Mouse (Mus musculus) stomach, embryonic 14.5 days (tissue): ENCODE measurements around the gene Tbc1d16. TPM values are rescaled to one million over a fixed set of nuclear protein-coding genes. Genes with fewer than 3 reads are reported as not detected.

ENCODE experiments used
- ATAC-seq: fragments of 200-750 bp; cut with Nextera tagmentation; 2 replicates; pipeline ENCODE4 v1.8.0; 2017; ENCODE audit warnings: low read depth, moderate TSS enrichment; ENCODE audit not compliant: insufficient number of reproducible peaks, insufficient read depth, low FRiP score
- H3K27ac ChIP-seq: fragments of 300-500 bp; sonication (generic); 2 replicates; pipeline ENCODE4 v1.5.1; 2014; ENCODE audit warnings: mild to moderate bottlenecking, low read length, moderate library complexity, mixed read lengths
- H3K27me3 ChIP-seq: fragments of 300-500 bp; sonication (generic); 2 replicates; pipeline ENCODE4 v1.6.1; 2014; ENCODE audit warnings: low read length, control low read depth, mixed read lengths; ENCODE audit not compliant: control insufficient read depth, insufficient read depth
- H3K36me3 ChIP-seq: fragments of 300-500 bp; sonication (generic); 2 replicates; pipeline ENCODE4 v1.6.1; 2014; ENCODE audit warnings: mild to moderate bottlenecking, control low read depth, low read length, moderate library complexity, mixed read lengths; ENCODE audit not compliant: control insufficient read depth, insufficient read depth
- H3K4me1 ChIP-seq: fragments of 300-500 bp; sonication (generic); 2 replicates; pipeline ENCODE4 v1.6.1; 2014; ENCODE audit warnings: low read length, control low read depth, mixed read lengths; ENCODE audit not compliant: control insufficient read depth, insufficient read depth
- H3K4me2 ChIP-seq: fragments of 300-500 bp; sonication (generic); replicated peaks from 2 replicates; pipeline ENCODE4 v1.6.1; 2014; ENCODE audit warnings: low read depth, low read length, control low read depth
- H3K4me3 ChIP-seq: fragments of 300-500 bp; sonication (generic); 2 replicates; pipeline ENCODE4 v1.5.1; 2014; ENCODE audit warnings: low read depth, low read length, control low read depth
- H3K9ac ChIP-seq: fragments of 300-500 bp; sonication (generic); replicated peaks from 2 replicates; pipeline ENCODE4 v1.6.1; 2014; ENCODE audit warnings: low read depth, mild to moderate bottlenecking, control low read depth, low read length, moderate library complexity, mixed read lengths
- H3K9me3 ChIP-seq: fragments of 300-500 bp; sonication (generic); 2 replicates; pipeline ENCODE4 v1.6.1; 2016; ENCODE audit warnings: low read depth, low read length, control low read depth; ENCODE audit not compliant: control insufficient read depth
- WGBS: fragments of 180-500 bp; shearing (Covaris S2); extraction: QIAGEN DNeasy Blood & Tissue Kit; methylation state at CpG from one replicate; pipeline ENCODE4 v1.1.7; 2014; 5-methylcytosine and 5-hydroxymethylcytosine counted together
- polyA plus RNA-seq: library from polyadenylated mRNA; unstranded; fragments of >200 nt; fragmentation: Nextera tagmentation; extraction: Ambion mirVana; gene quantifications from 2 replicates; pipeline ENCODE4 v1.2.1, GENCODE M21; 2014

The Tbc1d16 gene
- polyA plus RNA-seq, 1 experiment from 2014 or later = 14.8 TPM

DNA sequence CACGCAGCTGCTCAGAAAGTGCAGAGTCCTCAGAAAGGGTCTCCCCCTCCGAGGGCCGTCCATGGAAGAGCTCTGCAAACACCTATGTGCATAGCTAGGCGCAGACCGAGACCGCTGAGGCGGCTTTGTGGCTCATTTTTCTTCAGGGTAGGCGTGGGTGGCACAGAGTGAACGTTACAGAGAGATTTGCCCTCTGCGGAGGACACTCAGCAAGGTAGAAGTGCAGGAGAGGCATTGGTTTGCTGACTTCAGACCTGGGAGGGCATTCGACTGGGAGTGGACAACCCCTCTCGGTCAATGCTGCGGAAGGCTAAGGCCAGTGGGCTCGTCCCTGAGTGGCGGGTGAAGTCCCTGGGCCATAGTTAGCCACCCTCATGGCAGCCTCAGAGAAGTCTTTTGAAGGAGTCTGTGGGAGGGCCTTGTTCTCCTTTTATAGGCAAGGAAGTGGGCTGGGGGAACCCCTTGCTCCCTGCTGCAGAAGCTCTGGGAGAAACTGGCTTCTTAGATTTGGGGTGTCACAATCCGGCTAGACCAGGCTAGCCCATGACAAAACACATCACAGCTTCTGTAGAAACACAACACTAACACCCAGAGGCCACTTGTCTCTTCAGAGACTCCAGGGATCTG, 84.8 kb downstream of the Tbc1d16 start:
- Histone ChIP-seq H3K27me3 (no peaks in the 10 kb centered on the region), H3K9ac (no peak overlapping the region), H3K27ac (no peak overlapping the region), H3K36me3 (peaks cover 11% of the 10 kb centered on the region), H3K4me3 (no peak overlapping the region), H3K4me2 (no peak overlapping the region), H3K4me1 (no peaks in the 10 kb centered on the region), H3K9me3 (no peaks in the 10 kb centered on the region)
- ATAC-seq = no peak
- 82% methylated on average over 16 of the region's 16 CpGs for WGBS

DNA sequence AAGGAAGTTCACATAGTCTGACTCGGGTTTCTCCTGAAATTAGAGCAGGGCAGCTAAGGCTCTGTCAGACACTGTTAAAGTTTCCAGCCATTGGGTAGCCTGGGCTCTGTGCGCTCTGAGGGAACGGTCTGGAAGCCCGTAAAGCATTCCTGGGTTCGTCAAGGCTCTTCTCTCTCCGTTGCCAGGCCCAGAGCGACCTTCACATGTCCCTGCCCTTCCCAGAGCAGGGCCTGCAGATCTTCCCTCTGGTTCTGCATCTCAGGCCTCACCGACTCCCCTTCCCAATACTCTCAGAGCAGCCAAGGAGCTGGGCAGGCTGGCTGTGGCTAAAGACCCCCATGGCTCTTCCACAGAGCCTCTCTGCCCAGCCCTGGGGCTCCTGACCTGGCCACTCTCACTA, 85.7 kb downstream of the Tbc1d16 start:
- WGBS = 88% methylated on average over 8 of the region's 8 CpGs
- no peak overlapping the region for H3K27ac ChIP-seq
- no peak overlapping the region for H3K9ac ChIP-seq
- no peaks in the 10 kb centered on the region for H3K27me3 ChIP-seq
- no peaks in the 10 kb centered on the region for H3K4me1 ChIP-seq
- ATAC-seq = no peak
- no peaks in the 10 kb centered on the region for H3K9me3 ChIP-seq
- H3K4me2 ChIP-seq = no peak overlapping the region
- no peak overlapping the region for H3K4me3 ChIP-seq
- 0 out of 2 replicates have a peak, but pooled peaks cover 4% of the 10 kb centered on the region for H3K36me3 ChIP-seq

DNA sequence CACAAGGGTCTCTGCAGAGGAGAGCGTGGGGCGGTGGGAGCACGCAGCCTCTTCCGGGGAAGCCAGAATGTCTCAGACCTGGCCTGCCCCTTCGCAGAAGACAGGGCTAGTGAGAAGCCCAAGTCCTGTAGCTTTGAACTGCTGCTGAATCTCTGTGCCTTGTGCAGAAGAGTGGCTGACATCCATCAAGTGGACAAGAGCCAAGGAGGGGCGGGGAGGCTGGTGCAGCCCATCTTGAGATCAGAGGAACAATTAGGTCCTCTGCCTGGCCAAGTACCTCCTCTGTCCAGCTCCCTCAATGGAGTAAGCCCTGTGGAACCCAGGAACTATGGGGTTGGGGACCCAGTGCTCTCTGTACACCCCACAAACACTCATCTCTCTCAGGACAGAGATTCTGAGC, 89.3 kb downstream of the Tbc1d16 start:
- Histone ChIP-seq H3K9ac (no peak overlapping the region), H3K4me1 (peaks cover 6% of the 10 kb centered on the region; the same call in 1 of the 2 replicates), H3K27me3 (no peaks in the 10 kb centered on the region), H3K4me3 (no peak overlapping the region), H3K27ac (no peak overlapping the region), H3K4me2 (no peak overlapping the region), H3K9me3 (no peaks in the 10 kb centered on the region), H3K36me3 (no peaks in the 10 kb centered on the region)
- no peak for ATAC-seq
- 78% methylated on average over 6 of the region's 6 CpGs for WGBS

DNA sequence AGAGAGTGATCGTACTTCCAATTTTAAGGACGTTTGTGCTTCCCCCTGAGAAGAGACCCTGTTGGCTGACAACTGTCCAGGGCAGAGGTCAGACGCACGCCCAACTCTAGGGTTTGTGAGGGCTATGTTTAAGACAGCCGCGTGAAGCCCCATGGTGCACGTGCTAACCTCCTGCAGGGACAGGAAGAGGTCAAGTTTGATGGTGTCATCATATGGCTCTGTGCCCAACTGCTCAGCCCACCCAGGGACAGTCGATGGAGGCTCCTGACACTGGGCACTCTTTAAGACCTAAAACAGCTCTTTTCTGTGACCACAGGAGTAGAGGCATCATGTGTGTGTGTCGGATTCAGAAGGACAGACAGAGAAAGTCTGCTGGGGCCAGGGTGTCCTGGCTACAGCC, 90.1 kb downstream of the Tbc1d16 start:
- no peaks in the 10 kb centered on the region for H3K36me3 ChIP-seq
- no peak overlapping the region for H3K4me3 ChIP-seq
- WGBS = 68% methylated on average over 9 of the region's 9 CpGs
- peaks cover 8% of the 10 kb centered on the region; the same call in 1 of the 2 replicates for H3K4me1 ChIP-seq
- no peak for ATAC-seq
- no peaks in the 10 kb centered on the region for H3K27me3 ChIP-seq
- no peaks in the 10 kb centered on the region for H3K9me3 ChIP-seq
- H3K27ac ChIP-seq = no peak overlapping the region
- H3K9ac ChIP-seq = no peak overlapping the region
- no peak overlapping the region for H3K4me2 ChIP-seq

DNA sequence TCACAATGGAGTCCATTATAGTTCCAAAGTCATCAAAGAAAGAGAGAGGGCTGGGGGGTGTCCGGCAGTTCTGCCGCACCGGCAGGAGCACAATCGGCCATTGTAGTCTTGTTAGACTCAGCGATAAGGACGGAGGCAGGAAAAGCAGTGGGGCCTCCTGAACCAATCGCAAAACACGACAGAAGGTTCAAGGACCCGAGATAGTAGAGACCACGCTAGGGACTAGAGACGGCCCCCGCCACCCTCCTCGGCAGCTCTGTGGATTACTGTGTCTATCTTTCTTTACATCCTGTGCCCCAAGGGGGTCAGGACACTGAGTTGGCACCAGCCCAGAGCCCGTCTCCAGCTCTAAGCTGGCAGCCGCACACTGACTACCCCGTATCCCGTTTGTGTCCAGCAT, 93.7 kb downstream of the Tbc1d16 start:
- H3K4me3 ChIP-seq = no peak overlapping the region
- H3K27ac ChIP-seq = peak overlapping the region; percentile 52; the same call in 1 of the 2 replicates
- H3K4me1 ChIP-seq = peaks cover 15% of the 10 kb centered on the region; the same call in 1 of the 2 replicates
- H3K9ac ChIP-seq = no peak overlapping the region
- H3K4me2 ChIP-seq = no peak overlapping the region
- no peaks in the 10 kb centered on the region for H3K9me3 ChIP-seq
- no peaks in the 10 kb centered on the region for H3K27me3 ChIP-seq
- no peaks in the 10 kb centered on the region for H3K36me3 ChIP-seq
- 44% methylated on average over 17 of the region's 17 CpGs for WGBS
- ATAC-seq = peak; percentile 54

DNA sequence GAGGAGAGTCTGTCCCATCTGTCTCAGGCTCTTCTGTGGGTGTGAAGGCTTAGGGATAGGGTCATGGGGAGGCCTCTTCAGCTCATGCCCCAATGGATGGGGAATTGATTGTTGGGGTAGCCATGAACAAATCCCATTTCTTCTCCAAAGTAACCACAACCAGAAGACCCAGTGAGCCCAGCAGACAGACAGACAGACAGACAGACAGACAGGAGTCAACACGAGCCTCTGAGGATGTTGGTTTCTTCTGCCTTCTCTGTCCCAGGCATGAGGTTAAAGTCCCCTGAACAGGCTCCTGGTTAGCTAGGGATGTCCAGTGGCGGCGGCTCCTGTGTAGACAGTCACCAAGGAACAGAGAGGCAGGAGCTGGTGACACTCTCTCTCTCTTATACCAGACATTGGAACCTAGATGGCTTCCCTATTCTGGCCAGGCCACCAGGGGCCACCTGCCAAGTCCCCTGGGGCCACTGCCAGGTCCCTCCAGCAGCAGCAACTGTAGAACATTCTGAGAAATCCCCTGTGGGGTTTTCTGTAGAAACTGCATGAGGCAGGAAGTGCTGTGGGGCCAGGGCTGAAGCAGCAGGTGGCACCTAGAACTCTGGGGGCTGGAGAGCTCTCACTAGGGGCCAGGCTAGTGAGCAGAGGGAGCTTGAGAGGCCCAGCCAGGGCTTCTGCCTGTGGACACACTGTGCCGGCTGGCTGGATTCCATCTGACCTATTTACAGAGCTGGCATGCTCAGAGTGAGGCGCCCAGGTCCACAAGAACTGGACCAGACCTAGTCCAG, 94.7 kb downstream of the Tbc1d16 start:
- Histone ChIP-seq H3K27ac (peak overlapping the region; percentile 39; the same call in 1 of the 2 replicates), H3K9me3 (no peaks in the 10 kb centered on the region), H3K4me1 (peaks cover 19% of the 10 kb centered on the region), H3K36me3 (no peaks in the 10 kb centered on the region), H3K27me3 (no peaks in the 10 kb centered on the region), H3K4me3 (no peak overlapping the region), H3K4me2 (no peak overlapping the region), H3K9ac (no peak overlapping the region)
- WGBS = 79% methylated on average over 5 of the region's 5 CpGs
- 0 out of 2 replicates have a peak, but pooled peaks have one; percentile 24 for ATAC-seq

DNA sequence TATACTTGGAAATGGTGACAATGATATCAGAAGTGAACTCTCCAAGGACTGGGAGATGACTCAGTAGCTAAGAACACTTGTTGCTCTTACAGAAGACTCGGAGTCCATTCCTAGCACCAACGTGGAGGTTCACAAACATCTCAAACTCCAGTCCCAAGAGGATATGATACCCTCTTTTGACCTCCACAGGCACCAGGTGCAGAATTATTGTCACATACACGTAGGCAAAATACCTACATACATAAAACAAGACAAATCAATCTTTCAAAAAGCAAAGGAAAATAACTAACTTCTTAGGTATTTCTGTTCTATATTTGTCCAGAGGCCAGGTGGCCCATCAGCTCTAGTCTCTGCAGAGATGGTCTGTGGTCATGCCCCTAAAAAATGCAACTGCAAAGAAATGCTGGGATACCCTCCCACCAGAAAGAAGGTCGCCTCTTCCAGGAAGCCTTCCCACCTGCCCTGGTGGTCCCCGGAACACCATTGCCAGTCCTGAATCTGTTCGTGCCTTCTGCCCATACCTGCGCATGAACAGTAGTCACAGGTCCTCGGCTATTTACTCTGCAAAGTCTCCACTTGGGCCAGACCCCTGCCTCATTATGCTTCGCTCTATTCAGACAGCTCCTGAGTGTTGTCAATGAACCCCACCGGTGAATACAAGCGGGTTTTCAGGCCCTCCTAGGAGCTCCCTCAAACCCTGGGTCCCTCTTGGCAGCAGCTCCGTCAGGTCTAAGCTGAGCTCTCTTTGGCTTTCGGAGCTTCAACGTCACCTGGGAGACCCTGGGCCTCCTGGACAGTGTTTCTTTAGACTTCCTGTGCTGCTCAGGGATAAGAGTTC, 95.9 kb downstream of the Tbc1d16 start:
- H3K4me1 ChIP-seq = peaks cover 31% of the 10 kb centered on the region
- H3K9me3 ChIP-seq = no peaks in the 10 kb centered on the region
- H3K4me2 ChIP-seq = no peak overlapping the region
- H3K9ac ChIP-seq = no peak overlapping the region
- no peaks in the 10 kb centered on the region for H3K36me3 ChIP-seq
- 74% methylated on average over 14 of the region's 14 CpGs for WGBS
- no peak for ATAC-seq
- no peaks in the 10 kb centered on the region for H3K27me3 ChIP-seq
- no peak overlapping the region for H3K4me3 ChIP-seq
- no peak overlapping the region for H3K27ac ChIP-seq

DNA sequence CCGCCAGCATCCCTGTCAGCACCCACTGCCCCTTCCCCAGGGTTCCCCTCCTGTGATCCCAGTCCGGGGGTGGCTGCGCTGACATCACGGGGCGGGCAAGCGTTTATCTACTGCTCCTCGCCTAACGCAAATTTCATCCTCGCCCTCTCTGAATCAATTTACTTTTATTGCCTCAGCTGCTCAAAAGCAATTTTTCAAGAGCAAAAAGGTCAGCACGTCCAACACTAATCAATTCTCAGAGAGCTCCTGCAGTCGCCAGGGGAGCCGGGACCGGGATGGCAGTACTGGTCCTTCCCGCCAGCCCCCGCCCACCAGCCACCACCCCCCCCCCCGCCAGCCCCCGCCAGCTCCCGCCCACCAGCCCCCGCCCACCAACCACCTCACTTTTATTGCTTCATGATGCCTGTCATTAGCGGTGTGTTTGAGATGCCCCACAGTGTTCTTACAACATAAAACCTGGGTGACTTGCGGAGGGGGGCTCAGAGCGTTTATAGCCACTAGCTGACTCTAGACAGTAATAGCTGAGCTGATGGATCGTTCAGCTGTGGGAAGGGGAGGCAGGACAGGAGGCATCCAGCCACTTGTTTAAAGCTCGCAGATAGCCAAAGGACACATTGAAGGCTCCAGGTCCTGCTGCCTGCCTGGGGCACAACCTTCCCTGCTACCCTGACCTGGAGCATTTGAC, 98.1 kb downstream of the Tbc1d16 start:
- Histone ChIP-seq H3K9ac (no peak overlapping the region), H3K4me3 (no peak overlapping the region), H3K4me1 (peaks cover 44% of the 10 kb centered on the region), H3K4me2 (peak overlapping the region; percentile 22), H3K36me3 (no peaks in the 10 kb centered on the region), H3K27me3 (no peaks in the 10 kb centered on the region), H3K27ac (no peak overlapping the region), H3K9me3 (no peaks in the 10 kb centered on the region)
- ATAC-seq = no peak
- 8% methylated on average over 24 of the region's 24 CpGs for WGBS
